Mouse (Mus musculus) midbrain, embryonic 11.5 days (tissue): ENCODE data around the gene Ifnar2. TPM values are rescaled to one million over a fixed set of nuclear protein-coding genes. Genes with fewer than 3 reads are reported as not detected.
A peak's percentile ranks its signal among the peaks of the same experiment; 100 is the strongest.
"Not testable (repeated sequence)": the region's sequence is repeated elsewhere in the genome, so short reads cannot be mapped to it uniquely, and the experiment has no call there.

Experiments
- ATAC-seq: fragments of 200-750 bp; cut with Nextera tagmentation; 2 replicates; pipeline ENCODE4 v1.8.0; 2017; ENCODE audit warnings: moderate TSS enrichment, moderate library complexity; ENCODE audit not compliant: low FRiP score
- DNase-seq: peaks from one replicate; pipeline ENCODE4 v3.0.0; 2015; ENCODE audit warnings: low spot score; ENCODE audit errors: missing footprints
- H3K27ac ChIP-seq: fragments of 300-500 bp; sonication (generic); 2 replicates; pipeline ENCODE4 v1.5.1; 2014; ENCODE audit warnings: low read depth, low read length
- H3K27me3 ChIP-seq: fragments of 300-500 bp; sonication (generic); 2 replicates; pipeline ENCODE4 v1.6.1; 2014; ENCODE audit warnings: mild to moderate bottlenecking, low read length, moderate library complexity, mixed read lengths; ENCODE audit not compliant: control insufficient read depth, insufficient read depth
- H3K36me3 ChIP-seq: fragments of 300-500 bp; sonication (generic); 2 replicates; pipeline ENCODE4 v1.6.1; 2014; ENCODE audit warnings: mild to moderate bottlenecking, low read length, moderate library complexity, mixed read lengths; ENCODE audit not compliant: control insufficient read depth, insufficient read depth
- H3K4me1 ChIP-seq: fragments of 300-500 bp; sonication (generic); 2 replicates; pipeline ENCODE4 v1.6.1; 2014; ENCODE audit warnings: low read length; ENCODE audit not compliant: control insufficient read depth, insufficient read depth
- H3K4me2 ChIP-seq: fragments of 300-500 bp; sonication (generic); 2 replicates; pipeline ENCODE4 v1.6.1; 2014; ENCODE audit warnings: mild to moderate bottlenecking, moderate library complexity
- H3K4me3 ChIP-seq: fragments of 300-500 bp; sonication (generic); 2 replicates; pipeline ENCODE4 v1.5.1; 2014; ENCODE audit warnings: low read depth, low read length
- H3K9ac ChIP-seq: fragments of 300-500 bp; sonication (generic); 2 replicates; pipeline ENCODE4 v1.6.1; 2014; ENCODE audit warnings: low read length
- H3K9me3 ChIP-seq: fragments of 300-500 bp; sonication (generic); 2 replicates; pipeline ENCODE4 v1.6.1; 2016; ENCODE audit warnings: low read length; ENCODE audit not compliant: control insufficient read depth
- WGBS: fragments of 180-500 bp; shearing (Covaris S2); extraction: QIAGEN DNeasy Blood & Tissue Kit; methylation state at CpG from one replicate; pipeline ENCODE4 v1.1.7; 2014; 5-methylcytosine and 5-hydroxymethylcytosine counted together
- polyA plus RNA-seq: library from polyadenylated mRNA; unstranded; fragments of >200 nt; fragmentation: Nextera tagmentation; extraction: Ambion mirVana; gene quantifications from 2 replicates; pipeline ENCODE4 v1.2.1, GENCODE M21; 2014

The Ifnar2 gene
- polyA plus RNA-seq, 1 experiment from 2014 or later: 32.6 TPM

- Histone ChIP-seq H3K9ac (no peak overlapping the region), H3K4me1 (no peaks in the 10 kb centered on the region), H3K4me2 (no peak overlapping the region), H3K9me3 (no peaks in the 10 kb centered on the region), H3K36me3 (no peaks in the 10 kb centered on the region), H3K27ac (no peak overlapping the region), H3K27me3 (no peaks in the 10 kb centered on the region), H3K4me3 (no peak overlapping the region)
- no peak for ATAC-seq
- no peak for DNase-seq
- 80% methylated on average over 4 of the region's 4 CpGs for WGBS
Measured at GRCm38 (mm10) chr16:91426586-91426985, 54.0 kb downstream of the Ifnar2 start.

- ATAC-seq: no peak
- Histone ChIP-seq H3K27me3 (no peaks in the 10 kb centered on the region), H3K4me2 (no peak overlapping the region), H3K27ac (no peak overlapping the region), H3K36me3 (no peaks in the 10 kb centered on the region), H3K9ac (no peak overlapping the region), H3K4me3 (no peak overlapping the region), H3K4me1 (no peaks in the 10 kb centered on the region), H3K9me3 (no peaks in the 10 kb centered on the region)
- 81% methylated on average over 5 of the region's 5 CpGs for WGBS
- no peak for DNase-seq
Measured at GRCm38 (mm10) chr16:91427461-91427860, 54.9 kb downstream of the Ifnar2 start.

- H3K9ac ChIP-seq: no peak overlapping the region
Measured at GRCm38 (mm10) chr16:91428259-91428865, 55.8 kb downstream of the Ifnar2 start.

GRCm38 (mm10) chr16:91432720-91433328 is 60.2 kb downstream of the Ifnar2 start:
- no peaks in the 10 kb centered on the region for H3K36me3 ChIP-seq
- H3K9ac ChIP-seq: no peak overlapping the region
- peak; percentile 47 for DNase-seq
- WGBS: 35% methylated on average over 5 of the region's 5 CpGs
- no peaks in the 10 kb centered on the region for H3K27me3 ChIP-seq
- ATAC-seq: no peak
- H3K9me3 ChIP-seq: no peaks in the 10 kb centered on the region
- H3K27ac ChIP-seq: no peak overlapping the region
- no peaks in the 10 kb centered on the region for H3K4me1 ChIP-seq
- no peak overlapping the region for H3K4me2 ChIP-seq
- H3K4me3 ChIP-seq: no peak overlapping the region

More at GRCm38 (mm10) chr16:91428259-91428865, 55.8 kb downstream of the Ifnar2 start:
- H3K4me3 ChIP-seq: no peak overlapping the region
- H3K36me3 ChIP-seq: no peaks in the 10 kb centered on the region
- no peak overlapping the region for H3K27ac ChIP-seq
- WGBS: 81% methylated on average over 8 of the region's 8 CpGs
- H3K4me2 ChIP-seq: no peak overlapping the region
- H3K27me3 ChIP-seq: no peaks in the 10 kb centered on the region
- no peak for DNase-seq
- H3K4me1 ChIP-seq: no peaks in the 10 kb centered on the region
- H3K9me3 ChIP-seq: no peaks in the 10 kb centered on the region
- no peak for ATAC-seq

- H3K27me3 ChIP-seq: no peaks in the 10 kb centered on the region
- no peak overlapping the region for H3K4me3 ChIP-seq
- ATAC-seq (no peak), DNase-seq (peak; percentile 51)
- WGBS: 67% methylated on average over 8 of the region's 8 CpGs
- H3K9me3 ChIP-seq: no peaks in the 10 kb centered on the region
- H3K9ac ChIP-seq: no peak overlapping the region
- no peaks in the 10 kb centered on the region for H3K36me3 ChIP-seq
- no peaks in the 10 kb centered on the region for H3K4me1 ChIP-seq
- no peak overlapping the region for H3K4me2 ChIP-seq
- no peak overlapping the region for H3K27ac ChIP-seq
Measured at GRCm38 (mm10) chr16:91433329-91433933, 60.8 kb downstream of the Ifnar2 start.

- no peak overlapping the region for H3K27ac ChIP-seq
- H3K9me3 ChIP-seq: no peaks in the 10 kb centered on the region
- ATAC-seq: no peak
- H3K27me3 ChIP-seq: no peaks in the 10 kb centered on the region
- H3K9ac ChIP-seq: no peak overlapping the region
- no peaks in the 10 kb centered on the region for H3K36me3 ChIP-seq
- no peak for DNase-seq
- H3K4me2 ChIP-seq: no peak overlapping the region
- no peak overlapping the region for H3K4me3 ChIP-seq
- H3K4me1 ChIP-seq: no peaks in the 10 kb centered on the region
- WGBS: 84% methylated on average over 3 of the region's 3 CpGs
Measured at GRCm38 (mm10) chr16:91434119-91434518, 61.5 kb downstream of the Ifnar2 start.

- no peak overlapping the region for H3K4me2 ChIP-seq
- H3K36me3 ChIP-seq: no peaks in the 10 kb centered on the region
- 84% methylated on average over 3 of the region's 3 CpGs for WGBS
- no peaks in the 10 kb centered on the region for H3K4me1 ChIP-seq
- no peak overlapping the region for H3K27ac ChIP-seq
- H3K9ac ChIP-seq: no peak overlapping the region
- DNase-seq (peak; percentile 64), ATAC-seq (no peak)
- H3K9me3 ChIP-seq: no peaks in the 10 kb centered on the region
- H3K27me3 ChIP-seq: no peaks in the 10 kb centered on the region
- H3K4me3 ChIP-seq: no peak overlapping the region
Measured at GRCm38 (mm10) chr16:91438081-91438480, 65.5 kb downstream of the Ifnar2 start.

- 90% methylated on average over 1 of the region's 1 CpGs for WGBS
- H3K27ac ChIP-seq, H3K4me2 ChIP-seq, H3K9me3 ChIP-seq, H3K27me3 ChIP-seq, DNase-seq, ATAC-seq, H3K4me1 ChIP-seq, H3K4me3 ChIP-seq, H3K9ac ChIP-seq, H3K36me3 ChIP-seq: not testable (repeated sequence)
Measured at GRCm38 (mm10) chr16:91438599-91438998, 66.0 kb downstream of the Ifnar2 start.

- 67% methylated on average over 7 of the region's 7 CpGs for WGBS
- Histone ChIP-seq H3K27me3 (no peaks in the 10 kb centered on the region), H3K9me3 (no peaks in the 10 kb centered on the region), H3K9ac (no peak overlapping the region), H3K4me2 (no peak overlapping the region), H3K4me3 (no peak overlapping the region), H3K27ac (no peak overlapping the region), H3K36me3 (no peaks in the 10 kb centered on the region), H3K4me1 (no peaks in the 10 kb centered on the region)
- ATAC-seq (no peak), DNase-seq (no peak)
Measured at GRCm38 (mm10) chr16:91441366-91441765, 68.8 kb downstream of the Ifnar2 start.
